Mouse (Mus musculus) heart, embryonic 13.5 days (tissue): ENCODE results near the gene Gm5767. TPM values are rescaled to one million over a fixed set of nuclear protein-coding genes. Genes with fewer than 3 reads are reported as not detected.
A peak's percentile ranks its signal among the peaks of the same experiment; 100 is the strongest.

Source experiments
- ATAC-seq: fragments of 200-750 bp; cut with Nextera tagmentation; 2 replicates; pipeline ENCODE4 v1.8.0; 2017; ENCODE audit warnings: moderate TSS enrichment; ENCODE audit not compliant: insufficient number of reproducible peaks, low FRiP score, low TSS enrichment; ENCODE audit errors: extremely low read depth
- H3K27ac ChIP-seq: fragments of 300-500 bp; sonication (generic); replicated peaks from 2 replicates; pipeline ENCODE4 v1.5.1; 2015; ENCODE audit warnings: moderate library complexity, mild to moderate bottlenecking, inconsistent platforms
- H3K27me3 ChIP-seq: fragments of 300-500 bp; sonication (generic); replicated peaks from 2 replicates; pipeline ENCODE4 v1.6.1; 2015; ENCODE audit warnings: mild to moderate bottlenecking, inconsistent platforms
- H3K36me3 ChIP-seq: fragments of 300-500 bp; sonication (generic); 2 replicates; pipeline ENCODE4 v1.6.1; 2015; ENCODE audit warnings: mild to moderate bottlenecking, inconsistent platforms
- H3K4me1 ChIP-seq: fragments of 300-500 bp; sonication (generic); 2 replicates; pipeline ENCODE4 v1.6.1; 2015; ENCODE audit warnings: inconsistent platforms
- H3K4me2 ChIP-seq: fragments of 300-500 bp; sonication (generic); 2 replicates; pipeline ENCODE4 v1.6.1; 2015; ENCODE audit warnings: inconsistent platforms, mild to moderate bottlenecking, moderate library complexity
- H3K4me3 ChIP-seq: fragments of 300-500 bp; sonication (generic); 2 replicates; pipeline ENCODE4 v1.5.1; 2015; ENCODE audit warnings: moderate library complexity, mild to moderate bottlenecking, inconsistent platforms
- H3K9ac ChIP-seq: fragments of 300-500 bp; sonication (generic); 2 replicates; pipeline ENCODE4 v1.6.1; 2015; ENCODE audit warnings: inconsistent platforms, mild to moderate bottlenecking, moderate library complexity
- H3K9me3 ChIP-seq: fragments of 300-500 bp; sonication (generic); 2 replicates; pipeline ENCODE4 v1.6.1; 2016; ENCODE audit warnings: inconsistent platforms
- WGBS: fragments of 180-500 bp; shearing (Covaris S2); methylation state at CpG from one replicate; pipeline ENCODE4 v1.1.7; 2015; ENCODE audit warnings: mixed read lengths; 5-methylcytosine and 5-hydroxymethylcytosine counted together
- polyA plus RNA-seq: library from polyadenylated mRNA; unstranded; fragments of >200 nt; fragmentation: Nextera tagmentation; extraction: Ambion mirVana; gene quantifications from 2 replicates; pipeline ENCODE4 v1.2.1, GENCODE M21; 2015

Gene Gm5767
- not detected in 2 replicates for polyA plus RNA-seq

- Histone ChIP-seq H3K4me3 (no peak within 1 kb of the TSS), H3K9me3 (no peaks in the 10 kb centered on the region), H3K9ac (no peak within 1 kb of the TSS), H3K27ac (no peak within 1 kb of the TSS), H3K4me2 (no peak within 1 kb of the TSS), H3K4me1 (peaks cover 4% of the 10 kb centered on the region; the same call in 1 of the 2 replicates), H3K27me3 (no peaks in the 10 kb centered on the region), H3K36me3 (0 out of 2 replicates have a peak, but pooled peaks cover 6% of the 10 kb centered on the region)
- ATAC-seq, result no peak
- 80% methylated on average over 5 of the region's 5 CpGs for WGBS
Observed at GRCm38 (mm10) chr16:8680470-8680869, at the start of gene Gm5767. Gene Gm5767 (plus strand): TSS chr16:8680770.

DNA sequence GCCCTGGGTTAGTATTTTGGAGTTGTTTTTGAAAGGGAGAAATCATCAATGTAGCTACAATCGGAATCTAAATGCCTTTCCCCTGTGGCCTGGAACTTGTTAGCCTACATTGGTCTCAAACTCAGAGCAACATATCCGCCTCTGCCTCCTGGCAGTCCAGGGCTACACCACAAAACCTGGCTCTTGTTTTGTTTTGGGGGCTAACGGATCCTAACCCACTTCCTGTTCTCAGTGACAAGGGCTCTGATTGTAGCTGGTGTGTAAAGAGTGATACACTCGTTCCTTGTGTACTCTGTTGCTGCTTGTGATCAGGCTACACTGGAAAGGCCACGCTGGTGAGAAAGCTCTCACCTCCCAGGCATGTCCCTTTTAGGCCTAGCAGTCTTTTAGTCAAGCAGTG lies 49.1 kb upstream of the Gm5767 start:
- no peak for ATAC-seq
- peaks cover 44% of the 10 kb centered on the region for H3K36me3 ChIP-seq
- no peaks in the 10 kb centered on the region for H3K9me3 ChIP-seq
- no peak overlapping the region for H3K4me2 ChIP-seq
- H3K27me3 ChIP-seq, result no peaks in the 10 kb centered on the region
- no peak overlapping the region for H3K27ac ChIP-seq
- H3K9ac ChIP-seq, result no peak overlapping the region
- H3K4me1 ChIP-seq, result peaks cover 8% of the 10 kb centered on the region
- 82% methylated on average over 5 of the region's 5 CpGs for WGBS
- no peak overlapping the region for H3K4me3 ChIP-seq

GRCm38 (mm10) chr16:8636867-8637216 lies 43.7 kb upstream of the Gm5767 start:
- Histone ChIP-seq H3K9ac (peak overlapping the region; percentile 92), H3K36me3 (peaks cover 38% of the 10 kb centered on the region), H3K27me3 (no peaks in the 10 kb centered on the region), H3K4me2 (peak overlapping the region; percentile 94), H3K27ac (peak overlapping the region; percentile 91), H3K4me3 (peak overlapping the region; percentile 83), H3K9me3 (no peaks in the 10 kb centered on the region), H3K4me1 (peaks cover 34% of the 10 kb centered on the region)
- WGBS, result 0% methylated on average over 13 of the region's 13 CpGs
- no peak for ATAC-seq

GRCm38 (mm10) chr16:8637217-8638051 lies 43.1 kb upstream of the Gm5767 start, which contains the start of the genes Pmm2 and Tmem186:
Gene Pmm2 (plus strand): TSS chr16:8637674.
Gene Tmem186 (minus strand): TSS chr16:8637712.
- H3K36me3 ChIP-seq, result peaks cover 33% of the 10 kb centered on the region
- under 1% methylated on average over 59 of the region's 59 CpGs for WGBS
- ATAC-seq, result peak; percentile 79

GRCm38 (mm10) chr16:8638131-8638530 lies 42.4 kb upstream of the Gm5767 start:
- Histone ChIP-seq H3K4me3 (peak overlapping the region; percentile 83), H3K9ac (peak overlapping the region; percentile 92), H3K27me3 (no peaks in the 10 kb centered on the region), H3K9me3 (no peaks in the 10 kb centered on the region), H3K4me1 (peaks cover 34% of the 10 kb centered on the region), H3K4me2 (peak overlapping the region; percentile 94), H3K27ac (peak overlapping the region; percentile 91), H3K36me3 (peaks cover 34% of the 10 kb centered on the region)
- WGBS, result 40% methylated on average over 7 of the region's 7 CpGs
- no peak for ATAC-seq

More at GRCm38 (mm10) chr16:8637217-8638051, 43.1 kb upstream of the Gm5767 start, which contains the start of the genes Pmm2 and Tmem186:
- Histone ChIP-seq H3K4me1 (peaks cover 34% of the 10 kb centered on the region), H3K27ac (peak within 1 kb of the TSS; percentile 91), H3K4me2 (peak within 1 kb of the TSS; percentile 94), H3K4me3 (peak within 1 kb of the TSS; percentile 83), H3K9me3 (no peaks in the 10 kb centered on the region), H3K27me3 (no peaks in the 10 kb centered on the region), H3K9ac (peak within 1 kb of the TSS; percentile 92)

- no peak for ATAC-seq
- no peak overlapping the region for H3K4me2 ChIP-seq
- no peaks in the 10 kb centered on the region for H3K27me3 ChIP-seq
- peaks cover 42% of the 10 kb centered on the region for H3K36me3 ChIP-seq
- WGBS, result 77% methylated on average over 11 of the region's 11 CpGs
- peaks cover 34% of the 10 kb centered on the region for H3K4me1 ChIP-seq
- H3K9me3 ChIP-seq, result no peaks in the 10 kb centered on the region
- no peak overlapping the region for H3K27ac ChIP-seq
- H3K9ac ChIP-seq, result no peak overlapping the region
- no peak overlapping the region for H3K4me3 ChIP-seq
Observed at GRCm38 (mm10) chr16:8639466-8640191, 40.9 kb upstream of the Gm5767 start.

DNA sequence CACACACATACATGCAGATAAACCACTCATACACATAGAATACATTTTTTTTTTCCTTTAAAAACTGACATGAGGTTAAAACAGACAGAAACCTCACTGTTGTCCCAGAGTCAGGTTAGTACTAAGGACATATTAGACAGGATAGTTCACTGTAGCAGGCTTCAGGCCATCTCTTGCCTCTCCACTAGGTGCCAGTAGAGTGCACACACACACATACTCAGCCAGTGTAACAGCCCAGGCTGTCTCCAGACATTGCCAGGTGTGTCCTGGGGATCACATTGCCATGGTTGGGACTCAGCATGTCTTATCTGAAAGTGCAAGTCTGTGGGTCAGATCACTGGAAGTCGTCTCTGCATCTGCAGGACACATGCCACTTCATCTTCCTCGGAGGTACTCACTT lies 36.7 kb upstream of the Gm5767 start:
- Histone ChIP-seq H3K36me3 (peaks cover 70% of the 10 kb centered on the region), H3K4me1 (peaks cover 16% of the 10 kb centered on the region), H3K4me2 (no peak overlapping the region), H3K27ac (no peak overlapping the region), H3K27me3 (no peaks in the 10 kb centered on the region), H3K4me3 (no peak overlapping the region), H3K9me3 (no peaks in the 10 kb centered on the region), H3K9ac (no peak overlapping the region)
- WGBS, result 63% methylated on average over 2 of the region's 2 CpGs
- no peak for ATAC-seq

DNA sequence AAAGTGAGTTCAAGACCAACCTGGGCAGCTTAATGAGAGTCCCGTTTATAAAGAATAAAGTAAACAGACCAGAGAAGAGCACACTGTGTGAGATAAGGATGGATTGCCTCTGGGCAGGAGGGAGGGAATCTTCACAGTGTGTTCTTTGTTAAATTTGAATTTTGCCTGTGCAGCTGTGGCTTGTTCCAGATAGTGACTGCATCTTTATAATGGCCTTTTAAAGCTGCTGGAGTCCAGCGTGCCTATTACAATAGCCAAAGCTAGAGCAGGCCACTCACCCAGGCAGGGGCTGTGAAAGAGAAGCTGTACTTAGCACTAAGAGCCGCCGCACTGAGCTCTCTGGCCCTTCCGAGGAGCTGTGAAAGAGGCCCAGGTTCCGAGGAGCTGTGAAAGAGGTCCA lies 35.0 kb upstream of the Gm5767 start:
- no peak overlapping the region for H3K27ac ChIP-seq
- no peak overlapping the region for H3K4me3 ChIP-seq
- H3K9me3 ChIP-seq, result no peaks in the 10 kb centered on the region
- H3K27me3 ChIP-seq, result no peaks in the 10 kb centered on the region
- H3K36me3 ChIP-seq, result peaks cover 86% of the 10 kb centered on the region
- no peak overlapping the region for H3K4me2 ChIP-seq
- H3K4me1 ChIP-seq, result no peaks in the 10 kb centered on the region
- ATAC-seq, result no peak
- WGBS, result 82% methylated on average over 6 of the region's 6 CpGs
- H3K9ac ChIP-seq, result no peak overlapping the region

- peaks cover 99% of the 10 kb centered on the region for H3K36me3 ChIP-seq
- 94% methylated on average over 3 of the region's 3 CpGs for WGBS
- H3K9ac ChIP-seq, result no peak overlapping the region
- no peak overlapping the region for H3K4me2 ChIP-seq
- no peak overlapping the region for H3K27ac ChIP-seq
- H3K4me3 ChIP-seq, result no peak overlapping the region
- H3K27me3 ChIP-seq, result no peaks in the 10 kb centered on the region
- no peaks in the 10 kb centered on the region for H3K4me1 ChIP-seq
- H3K9me3 ChIP-seq, result no peaks in the 10 kb centered on the region
- no peak for ATAC-seq
Observed at GRCm38 (mm10) chr16:8650007-8650406, 30.6 kb upstream of the Gm5767 start.

GRCm38 (mm10) chr16:8655108-8655507 lies 25.5 kb upstream of the Gm5767 start:
- WGBS, result 85% methylated on average over 6 of the region's 6 CpGs
- no peaks in the 10 kb centered on the region for H3K4me1 ChIP-seq
- H3K9ac ChIP-seq, result no peak overlapping the region
- peaks cover 98% of the 10 kb centered on the region for H3K36me3 ChIP-seq
- no peak overlapping the region for H3K27ac ChIP-seq
- no peak overlapping the region for H3K4me2 ChIP-seq
- ATAC-seq, result no peak
- no peaks in the 10 kb centered on the region for H3K9me3 ChIP-seq
- no peaks in the 10 kb centered on the region for H3K27me3 ChIP-seq
- no peak overlapping the region for H3K4me3 ChIP-seq

GRCm38 (mm10) chr16:8655599-8655998 lies 25.0 kb upstream of the Gm5767 start:
- Histone ChIP-seq H3K36me3 (peaks cover 98% of the 10 kb centered on the region), H3K9ac (no peak overlapping the region), H3K4me1 (no peaks in the 10 kb centered on the region), H3K9me3 (no peaks in the 10 kb centered on the region), H3K4me3 (no peak overlapping the region), H3K27me3 (no peaks in the 10 kb centered on the region), H3K27ac (no peak overlapping the region), H3K4me2 (no peak overlapping the region)
- WGBS, result 76% methylated on average over 9 of the region's 9 CpGs
- ATAC-seq, result no peak
